Mouse (Mus musculus) forebrain, embryonic 15.5 days (tissue): Measurements from ENCODE around the gene Nup210. TPM values are rescaled to one million over a fixed set of nuclear protein-coding genes. Genes with fewer than 3 reads are reported as not detected.

Experiments
- ATAC-seq: fragments of 200-750 bp; cut with Nextera tagmentation; replicated peaks from 2 replicates; pipeline ENCODE4 v1.8.0; 2017; ENCODE audit warnings: mild to moderate bottlenecking, moderate TSS enrichment, moderate library complexity
- H3K27ac ChIP-seq: fragments of 300-500 bp; sonication (generic); replicated peaks from 2 replicates; pipeline ENCODE4 v1.5.1; 2015; ENCODE audit warnings: mild to moderate bottlenecking, inconsistent platforms
- H3K27me3 ChIP-seq: fragments of 300-500 bp; sonication (generic); 2 replicates; pipeline ENCODE4 v1.6.1; 2015; ENCODE audit warnings: inconsistent platforms
- H3K36me3 ChIP-seq: fragments of 300-500 bp; sonication (generic); 2 replicates; pipeline ENCODE4 v1.6.1; 2015; ENCODE audit warnings: mild to moderate bottlenecking, inconsistent platforms
- H3K4me1 ChIP-seq: fragments of 300-500 bp; sonication (generic); 2 replicates; pipeline ENCODE4 v1.6.1; 2015; ENCODE audit warnings: inconsistent platforms
- H3K4me2 ChIP-seq: fragments of 300-500 bp; sonication (generic); replicated peaks from 2 replicates; pipeline ENCODE4 v1.6.1; 2015; ENCODE audit warnings: mild to moderate bottlenecking, inconsistent platforms
- H3K4me3 ChIP-seq: fragments of 300-500 bp; sonication (generic); 2 replicates; pipeline ENCODE4 v1.5.1; 2015; ENCODE audit warnings: mild to moderate bottlenecking, inconsistent platforms
- H3K9ac ChIP-seq: fragments of 300-500 bp; sonication (generic); replicated peaks from 2 replicates; pipeline ENCODE4 v1.6.1; 2015; ENCODE audit warnings: mild to moderate bottlenecking, inconsistent platforms
- H3K9me3 ChIP-seq: fragments of 300-500 bp; sonication (generic); 2 replicates; pipeline ENCODE4 v1.6.1; 2016; ENCODE audit warnings: inconsistent platforms
- WGBS: fragments of 180-500 bp; shearing (Covaris S2); methylation state at CpG from one replicate; pipeline ENCODE4 v1.1.7; 2015; ENCODE audit warnings: mixed read lengths; 5-methylcytosine and 5-hydroxymethylcytosine counted together
- polyA plus RNA-seq: library from polyadenylated mRNA; unstranded; fragments of >200 nt; fragmentation: Nextera tagmentation; extraction: Ambion mirVana; gene quantifications from 2 replicates; pipeline ENCODE4 v1.2.1, GENCODE M21; 2015

Gene Nup210
- polyA plus RNA-seq, result 18.0 and 18.3 TPM in 2 replicates

DNA sequence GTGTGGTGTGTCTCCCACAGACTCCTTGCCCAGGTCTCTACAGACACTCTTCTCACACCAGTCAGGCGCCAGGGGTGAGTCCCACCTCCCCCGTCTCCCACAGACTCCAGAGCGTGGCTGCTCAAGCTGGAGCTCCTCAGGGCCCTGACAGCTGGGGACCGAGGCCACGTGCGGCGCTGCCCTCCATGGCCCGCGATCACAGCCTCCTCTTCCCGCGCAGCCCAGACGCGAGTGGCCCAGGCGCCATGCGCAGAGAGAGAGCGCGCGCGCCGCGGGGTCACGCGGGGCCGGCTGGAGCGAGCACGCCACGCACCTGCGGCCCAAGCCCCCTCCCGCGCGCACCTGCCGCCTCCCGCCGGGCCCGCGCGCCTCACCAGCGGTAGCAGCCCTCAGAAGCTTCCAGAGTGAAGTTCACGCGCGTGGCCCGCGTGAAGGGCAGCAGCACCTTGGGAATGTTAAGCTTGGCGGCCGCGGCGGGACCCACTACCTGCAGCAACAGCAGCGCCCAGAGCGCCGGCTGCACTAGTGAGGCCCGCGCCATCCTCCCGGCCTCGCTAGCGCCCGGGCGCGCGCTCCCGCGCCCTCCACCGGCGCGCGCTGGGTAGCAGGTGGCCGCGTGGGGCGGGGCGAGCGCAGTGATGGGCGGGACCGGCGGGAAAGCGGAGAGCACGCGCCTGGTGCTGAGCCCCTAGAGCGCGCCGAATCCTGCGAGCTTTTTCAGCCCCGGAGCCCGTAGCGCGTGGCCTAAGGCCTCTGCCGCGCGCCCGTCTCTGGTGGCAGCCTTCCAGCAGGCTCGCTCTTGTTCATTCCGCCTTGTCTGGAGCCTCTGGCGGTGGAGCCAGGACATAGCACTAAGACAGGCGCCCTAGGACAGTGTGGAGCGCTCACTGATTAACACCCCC is at the start of gene Nup210:
Gene Nup210 (minus strand): TSS at position 586 of the 902 bp plus-strand sequence.
- Histone ChIP-seq H3K4me1 (peaks cover 29% of the 10 kb centered on the region), H3K27ac (peak within 1 kb of the TSS; percentile 88), H3K27me3 (no peaks in the 10 kb centered on the region), H3K4me3 (peak within 1 kb of the TSS; percentile 67), H3K9ac (peak within 1 kb of the TSS; percentile 71), H3K9me3 (no peaks in the 10 kb centered on the region), H3K36me3 (no peaks in the 10 kb centered on the region), H3K4me2 (peak within 1 kb of the TSS; percentile 80)
- ATAC-seq, result peak; percentile 97
- WGBS, result under 1% methylated on average over 92 of the region's 93 CpGs

DNA sequence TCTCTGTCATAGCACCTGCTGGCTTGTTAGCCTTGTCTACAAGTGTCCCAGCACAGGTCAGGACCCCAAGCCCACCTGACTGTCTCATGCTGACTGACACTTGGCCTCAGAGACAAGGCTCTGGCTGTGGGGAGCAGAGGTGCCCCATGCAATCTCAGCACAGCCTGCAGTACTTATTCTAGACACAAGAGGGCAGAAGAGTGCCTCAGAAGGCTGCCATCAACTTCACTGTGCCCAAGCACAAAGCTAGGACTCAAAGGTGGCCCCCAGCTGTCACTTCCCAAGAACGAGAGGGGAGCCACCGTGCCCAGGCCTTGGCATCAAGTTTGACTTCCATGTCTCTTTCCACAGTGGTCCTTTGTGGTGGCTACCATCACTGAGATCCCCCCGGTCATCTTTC is 48.6 kb upstream of the Nup210 start:
- WGBS, result 33% methylated on average over 3 of the region's 3 CpGs
- peak; percentile 23; the same call in 1 of the 2 replicates for ATAC-seq
- Histone ChIP-seq H3K4me3 (no peak overlapping the region), H3K27me3 (no peaks in the 10 kb centered on the region), H3K9me3 (no peaks in the 10 kb centered on the region), H3K4me2 (no peak overlapping the region), H3K27ac (no peak overlapping the region), H3K36me3 (peaks cover 7% of the 10 kb centered on the region; the same call in 1 of the 2 replicates), H3K9ac (no peak overlapping the region), H3K4me1 (peaks cover 20% of the 10 kb centered on the region)

DNA sequence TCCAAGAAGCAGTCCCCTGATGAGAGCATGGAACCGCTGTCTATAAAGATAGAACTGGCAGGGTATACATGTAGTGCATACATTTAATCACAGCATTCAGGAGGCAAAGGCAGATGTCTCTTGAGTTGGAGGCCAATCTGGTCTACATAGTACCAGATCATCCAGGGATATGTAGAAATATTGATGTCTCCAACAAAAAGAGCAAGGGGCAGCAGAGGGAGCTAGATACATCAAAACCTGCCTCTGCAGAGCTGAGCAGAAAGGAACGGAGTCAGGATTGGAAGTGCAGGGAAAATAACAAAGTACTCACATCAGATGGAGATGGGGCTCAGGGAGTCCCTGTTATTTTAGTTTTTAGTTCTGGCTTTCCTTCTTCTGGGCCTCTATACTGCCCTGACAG is 48.0 kb upstream of the Nup210 start:
- H3K4me1 ChIP-seq, result peaks cover 25% of the 10 kb centered on the region
- H3K4me3 ChIP-seq, result no peak overlapping the region
- ATAC-seq, result no peak
- no peak overlapping the region for H3K4me2 ChIP-seq
- H3K9ac ChIP-seq, result no peak overlapping the region
- H3K36me3 ChIP-seq, result peaks cover 3% of the 10 kb centered on the region; the same call in 1 of the 2 replicates
- 0 out of 2 replicates have a peak overlapping the region, but pooled peaks have one; percentile 6 for H3K27ac ChIP-seq
- no peaks in the 10 kb centered on the region for H3K9me3 ChIP-seq
- 63% methylated on average over 2 of the region's 2 CpGs for WGBS
- no peaks in the 10 kb centered on the region for H3K27me3 ChIP-seq

GRCm38 (mm10) chr6:91163195-91163911 is 46.7 kb upstream of the Nup210 start:
- Histone ChIP-seq H3K27me3 (no peaks in the 10 kb centered on the region), H3K4me2 (no peak overlapping the region), H3K9ac (no peak overlapping the region), H3K4me1 (peaks cover 37% of the 10 kb centered on the region), H3K9me3 (no peaks in the 10 kb centered on the region), H3K36me3 (no peaks in the 10 kb centered on the region), H3K27ac (no peak overlapping the region), H3K4me3 (no peak overlapping the region)
- WGBS, result 85% methylated on average over 5 of the region's 5 CpGs
- no peak for ATAC-seq

DNA sequence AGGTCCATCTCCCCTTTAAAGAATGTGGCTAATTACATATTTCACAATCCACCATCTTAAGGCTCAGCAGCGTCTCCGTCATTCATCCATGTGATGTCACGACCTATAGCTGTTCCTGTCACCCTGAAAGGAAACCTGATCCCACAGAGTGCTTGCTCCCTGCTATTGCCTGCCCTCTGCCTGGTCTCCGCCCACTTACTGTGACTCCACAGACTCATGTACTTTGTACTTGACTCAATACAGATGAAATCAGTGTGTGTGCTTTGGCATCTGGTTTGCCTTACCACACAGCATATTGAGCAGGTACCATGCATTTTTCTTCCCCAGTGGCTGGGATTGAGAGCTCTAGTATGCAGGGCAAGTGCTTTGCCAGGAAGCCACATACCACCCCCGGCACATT is 45.7 kb upstream of the Nup210 start:
- no peaks in the 10 kb centered on the region for H3K27me3 ChIP-seq
- 91% methylated on average over 5 of the region's 5 CpGs for WGBS
- no peak for ATAC-seq
- no peak overlapping the region for H3K27ac ChIP-seq
- no peak overlapping the region for H3K4me2 ChIP-seq
- no peaks in the 10 kb centered on the region for H3K36me3 ChIP-seq
- H3K9me3 ChIP-seq, result no peaks in the 10 kb centered on the region
- no peak overlapping the region for H3K9ac ChIP-seq
- H3K4me1 ChIP-seq, result peaks cover 48% of the 10 kb centered on the region
- no peak overlapping the region for H3K4me3 ChIP-seq

GRCm38 (mm10) chr6:91161506-91162235 is 45.0 kb upstream of the Nup210 start:
- Histone ChIP-seq H3K9me3 (no peaks in the 10 kb centered on the region), H3K27me3 (no peaks in the 10 kb centered on the region), H3K36me3 (no peaks in the 10 kb centered on the region), H3K4me3 (no peak overlapping the region), H3K4me1 (peaks cover 54% of the 10 kb centered on the region), H3K9ac (no peak overlapping the region), H3K4me2 (no peak overlapping the region), H3K27ac (no peak overlapping the region)
- WGBS, result 81% methylated on average over 6 of the region's 6 CpGs
- ATAC-seq, result no peak

DNA sequence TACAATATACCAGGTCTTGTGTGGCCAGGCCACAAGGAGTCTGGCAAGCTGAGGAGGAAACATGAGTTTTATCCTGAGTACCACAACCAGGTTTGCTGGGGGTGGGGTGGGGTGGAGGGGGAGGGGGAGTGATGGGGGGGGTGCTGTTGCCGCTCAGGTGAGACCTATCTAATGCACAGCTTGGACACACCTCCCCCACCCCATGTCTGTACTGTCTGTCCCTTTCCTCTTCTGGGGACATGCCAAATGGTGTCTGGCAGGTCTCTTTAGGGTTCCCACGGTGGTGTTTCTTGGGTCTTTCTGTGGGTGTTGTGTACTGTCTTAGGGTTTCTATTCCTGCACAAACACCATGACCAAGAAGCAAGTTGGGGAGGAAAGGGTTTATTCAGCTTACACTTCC is 44.3 kb upstream of the Nup210 start:
- Histone ChIP-seq H3K4me3 (no peak overlapping the region), H3K27me3 (no peaks in the 10 kb centered on the region), H3K9ac (no peak overlapping the region), H3K4me1 (peaks cover 61% of the 10 kb centered on the region), H3K9me3 (no peaks in the 10 kb centered on the region), H3K4me2 (no peak overlapping the region), H3K27ac (peak overlapping the region; percentile 55), H3K36me3 (no peaks in the 10 kb centered on the region)
- no peak for ATAC-seq
- 73% methylated on average over 2 of the region's 2 CpGs for WGBS

- H3K9me3 ChIP-seq, result no peaks in the 10 kb centered on the region
- H3K27ac ChIP-seq, result peak overlapping the region; percentile 55
- H3K36me3 ChIP-seq, result no peaks in the 10 kb centered on the region
- no peak overlapping the region for H3K4me3 ChIP-seq
- no peak overlapping the region for H3K4me2 ChIP-seq
- 23% methylated on average over 3 of the region's 3 CpGs for WGBS
- H3K27me3 ChIP-seq, result no peaks in the 10 kb centered on the region
- peaks cover 61% of the 10 kb centered on the region for H3K4me1 ChIP-seq
- H3K9ac ChIP-seq, result no peak overlapping the region
- ATAC-seq, result 0 out of 2 replicates have a peak, but pooled peaks have one; percentile 11
Observed at GRCm38 (mm10) chr6:91160399-91160798, 43.8 kb upstream of the Nup210 start.

- H3K4me1 ChIP-seq, result peaks cover 62% of the 10 kb centered on the region
- peak overlapping the region; percentile 79; the same call in 1 of the 2 replicates for H3K4me2 ChIP-seq
- no peak for ATAC-seq
- no peaks in the 10 kb centered on the region for H3K27me3 ChIP-seq
- no peak overlapping the region for H3K27ac ChIP-seq
- 86% methylated on average over 9 of the region's 9 CpGs for WGBS
- no peaks in the 10 kb centered on the region for H3K9me3 ChIP-seq
- no peak overlapping the region for H3K9ac ChIP-seq
- H3K4me3 ChIP-seq, result no peak overlapping the region
- H3K36me3 ChIP-seq, result no peaks in the 10 kb centered on the region
Observed at GRCm38 (mm10) chr6:91159047-91159446, 42.4 kb upstream of the Nup210 start.

GRCm38 (mm10) chr6:91157237-91157570 is 40.6 kb upstream of the Nup210 start:
- H3K4me2 ChIP-seq, result peak overlapping the region; percentile 79
- H3K4me3 ChIP-seq, result peak overlapping the region; percentile 66
- ATAC-seq, result no peak
- H3K36me3 ChIP-seq, result no peaks in the 10 kb centered on the region
- H3K27ac ChIP-seq, result peak overlapping the region; percentile 65
- peaks cover 78% of the 10 kb centered on the region for H3K4me1 ChIP-seq
- WGBS, result 39% methylated on average over 6 of the region's 6 CpGs
- H3K9ac ChIP-seq, result peak overlapping the region; percentile 72
- no peaks in the 10 kb centered on the region for H3K27me3 ChIP-seq
- no peaks in the 10 kb centered on the region for H3K9me3 ChIP-seq

- WGBS, result under 1% methylated on average over 42 of the region's 42 CpGs
- Histone ChIP-seq H3K36me3 (no peaks in the 10 kb centered on the region), H3K4me1 (peaks cover 78% of the 10 kb centered on the region), H3K27ac (peak within 1 kb of the TSS; percentile 65), H3K27me3 (no peaks in the 10 kb centered on the region), H3K9me3 (no peaks in the 10 kb centered on the region), H3K9ac (peak within 1 kb of the TSS; percentile 72), H3K4me3 (peak within 1 kb of the TSS; percentile 66), H3K4me2 (peak within 1 kb of the TSS; percentile 79)
- peak; percentile 89 for ATAC-seq
Observed at GRCm38 (mm10) chr6:91156554-91157236, 40.1 kb upstream of the Nup210 start, which contains the start of gene Hdac11. Hdac11 (plus strand) TSS chr6:91156665.
